Mouse (Mus musculus): Measurements from ENCODE around the gene Stmn1.

Gene Stmn1

DNA sequence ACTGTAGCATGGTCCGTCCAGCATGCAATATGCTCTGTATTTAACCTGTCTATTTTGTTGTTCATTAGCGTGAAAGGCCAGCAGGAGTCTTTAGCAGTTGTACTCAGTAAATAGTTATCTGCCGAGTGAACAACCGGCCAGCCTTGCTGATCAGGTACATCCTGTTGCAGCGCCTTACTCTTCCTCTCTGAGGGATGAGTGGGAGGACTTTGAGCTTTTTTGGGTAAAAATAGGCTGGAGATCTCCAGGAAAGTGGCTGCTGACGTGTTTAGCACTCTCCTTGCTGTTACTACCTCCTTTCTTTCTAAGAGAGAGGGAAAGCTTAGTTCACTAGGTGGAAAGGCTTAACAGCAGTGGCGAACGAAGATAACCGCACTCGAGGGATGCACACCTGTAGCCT, 49.6 kb downstream of the Stmn1 start:
- DNase-seq = no peak

DNA sequence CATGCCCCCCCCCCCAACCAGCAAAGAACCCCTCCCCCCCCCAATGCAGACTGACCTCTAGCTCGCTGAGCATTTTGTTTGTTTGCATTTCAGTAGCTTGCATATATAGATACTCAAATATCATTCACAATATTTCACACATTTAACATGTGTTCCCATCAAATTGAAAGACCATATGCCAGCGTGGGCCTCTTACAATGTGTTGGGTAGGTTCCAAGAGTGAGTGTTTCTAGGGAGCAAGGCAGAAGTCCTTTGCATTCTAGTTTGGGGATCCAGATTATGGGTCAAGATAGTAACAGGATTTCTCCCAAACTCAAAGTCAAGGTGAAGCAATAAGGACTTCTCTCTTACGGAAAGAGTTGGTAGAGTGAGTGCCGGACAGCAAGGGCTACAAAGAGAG, 50.4 kb downstream of the Stmn1 start:
- DNase-seq = no peak

DNA sequence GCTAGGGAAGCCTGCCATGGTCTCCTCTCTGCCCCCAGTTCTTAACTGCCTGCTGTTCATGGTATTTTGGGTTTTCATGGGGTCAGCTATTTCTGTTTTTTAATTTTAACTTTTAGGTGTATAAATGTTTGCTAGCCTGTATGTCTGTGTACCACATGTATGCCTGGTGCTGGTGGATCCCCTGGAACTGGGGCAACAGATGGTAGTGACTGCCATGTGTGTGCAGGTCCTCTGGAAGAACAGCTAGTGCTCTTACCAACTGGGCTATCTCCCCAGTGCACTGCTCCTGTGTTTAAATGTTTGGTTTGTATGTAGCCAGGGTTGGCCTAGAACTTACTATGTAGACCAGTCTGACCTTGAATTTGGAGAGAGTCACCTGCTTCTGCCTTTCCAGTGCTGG, 51.2 kb downstream of the Stmn1 start:
- no peak for DNase-seq
